Mouse (Mus musculus): ENCODE data around the gene Dgkg. TPM values are rescaled to one million over a fixed set of nuclear protein-coding genes. Genes with fewer than 3 reads are reported as not detected.

Gene Dgkg
- polyA plus RNA-seq, 1 experiment from 2014 or later: 0.51 TPM

DNA sequence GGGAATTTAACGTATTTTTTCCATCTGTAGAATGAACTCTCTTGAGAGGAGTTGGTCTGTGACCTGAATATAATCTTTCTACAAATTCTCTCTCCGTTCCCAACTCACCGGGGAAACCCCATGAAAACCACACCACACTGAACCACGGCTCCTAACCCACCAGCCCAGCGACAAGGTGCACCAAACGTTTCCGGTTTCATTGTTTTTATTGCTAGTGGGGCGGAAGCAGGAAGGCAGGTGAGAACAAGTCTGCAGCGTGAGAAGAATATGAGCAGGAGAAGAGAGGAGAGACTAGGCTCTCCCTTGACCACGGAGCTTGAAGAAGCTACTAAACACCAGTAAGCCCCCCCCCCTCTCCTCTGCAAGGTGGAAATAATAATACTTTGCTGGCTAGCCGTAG, 190.6 kb downstream of the Dgkg start:
- WGBS: 50% methylated on average over 11 of the region's 11 CpGs
- no peaks in the 10 kb centered on the region for H3K9me3 ChIP-seq (ENCODE audit: control insufficient read depth, low read length)
- H3K27ac ChIP-seq (ENCODE audit: low read depth, low read length): no peak overlapping the region
- no peak for ATAC-seq (ENCODE audit: low FRiP score, low TSS enrichment)
- no peaks in the 10 kb centered on the region for H3K36me3 ChIP-seq (ENCODE audit: control insufficient read depth, insufficient read depth, low read length)
- no peaks in the 10 kb centered on the region for H3K27me3 ChIP-seq (ENCODE audit: control insufficient read depth, insufficient read depth, low read length)
- H3K4me1 ChIP-seq (ENCODE audit: control insufficient read depth, insufficient read depth, low read length): no peaks in the 10 kb centered on the region
- H3K4me3 ChIP-seq (ENCODE audit: low read length): no peak overlapping the region
- no peak overlapping the region for H3K4me2 ChIP-seq (replicated peaks; ENCODE audit: low read depth, low read length)
- H3K9ac ChIP-seq (ENCODE audit: low read depth, low read length): no peak overlapping the region

- H3K9ac ChIP-seq (ENCODE audit: low read depth, low read length): no peak overlapping the region
- no peak overlapping the region for H3K27ac ChIP-seq (ENCODE audit: low read depth, low read length)
- H3K27me3 ChIP-seq (ENCODE audit: control insufficient read depth, insufficient read depth, low read length): no peaks in the 10 kb centered on the region
- ATAC-seq (ENCODE audit: low FRiP score, low TSS enrichment): no peak
- 85% methylated on average over 3 of the region's 3 CpGs for WGBS
- no peaks in the 10 kb centered on the region for H3K4me1 ChIP-seq (ENCODE audit: control insufficient read depth, insufficient read depth, low read length)
- no peak overlapping the region for H3K4me3 ChIP-seq (ENCODE audit: low read length)
- H3K36me3 ChIP-seq (ENCODE audit: control insufficient read depth, insufficient read depth, low read length): no peaks in the 10 kb centered on the region
- H3K9me3 ChIP-seq (ENCODE audit: control insufficient read depth, low read length): no peaks in the 10 kb centered on the region
- no peak overlapping the region for H3K4me2 ChIP-seq (replicated peaks; ENCODE audit: low read depth, low read length)
Measured at GRCm38 (mm10) chr16:22462220-22462619, 194.8 kb downstream of the Dgkg start.

GRCm38 (mm10) chr16:22461728-22462127, 195.3 kb downstream of the Dgkg start:
- no peaks in the 10 kb centered on the region for H3K9me3 ChIP-seq (ENCODE audit: control insufficient read depth, low read length)
- no peak overlapping the region for H3K4me2 ChIP-seq (replicated peaks; ENCODE audit: low read depth, low read length)
- 73% methylated on average over 6 of the region's 6 CpGs for WGBS
- no peak for ATAC-seq (ENCODE audit: low FRiP score, low TSS enrichment)
- H3K36me3 ChIP-seq (ENCODE audit: control insufficient read depth, insufficient read depth, low read length): no peaks in the 10 kb centered on the region
- H3K4me3 ChIP-seq (ENCODE audit: low read length): no peak overlapping the region
- H3K27ac ChIP-seq (ENCODE audit: low read depth, low read length): no peak overlapping the region
- no peaks in the 10 kb centered on the region for H3K27me3 ChIP-seq (ENCODE audit: control insufficient read depth, insufficient read depth, low read length)
- no peak overlapping the region for H3K9ac ChIP-seq (ENCODE audit: low read depth, low read length)
- no peaks in the 10 kb centered on the region for H3K4me1 ChIP-seq (ENCODE audit: control insufficient read depth, insufficient read depth, low read length)

- no peak for ATAC-seq (ENCODE audit: low FRiP score, low TSS enrichment)
- no peaks in the 10 kb centered on the region for H3K9me3 ChIP-seq (ENCODE audit: control insufficient read depth, low read length)
Measured at GRCm38 (mm10) chr16:22460960-22461359, 196.1 kb downstream of the Dgkg start.

GRCm38 (mm10) chr16:22452082-22452481, 204.9 kb downstream of the Dgkg start:
- WGBS: 85% methylated on average over 9 of the region's 9 CpGs
- Histone ChIP-seq H3K36me3 (ENCODE audit: control insufficient read depth, insufficient read depth, low read length) (no peaks in the 10 kb centered on the region), H3K9ac (ENCODE audit: low read depth, low read length) (no peak overlapping the region), H3K4me2 (replicated peaks; ENCODE audit: low read depth, low read length) (no peak overlapping the region), H3K27me3 (ENCODE audit: control insufficient read depth, insufficient read depth, low read length) (no peaks in the 10 kb centered on the region), H3K9me3 (ENCODE audit: control insufficient read depth, low read length) (no peaks in the 10 kb centered on the region), H3K4me1 (ENCODE audit: control insufficient read depth, insufficient read depth, low read length) (no peaks in the 10 kb centered on the region), H3K27ac (ENCODE audit: low read depth, low read length) (no peak overlapping the region), H3K4me3 (ENCODE audit: low read length) (no peak overlapping the region)
- ATAC-seq (ENCODE audit: low FRiP score, low TSS enrichment): no peak

More at GRCm38 (mm10) chr16:22460960-22461359, 196.1 kb downstream of the Dgkg start:
- no peak overlapping the region for H3K4me3 ChIP-seq (ENCODE audit: low read length)
- H3K27ac ChIP-seq (ENCODE audit: low read depth, low read length): no peak overlapping the region
- H3K36me3 ChIP-seq (ENCODE audit: control insufficient read depth, insufficient read depth, low read length): no peaks in the 10 kb centered on the region
- H3K4me1 ChIP-seq (ENCODE audit: control insufficient read depth, insufficient read depth, low read length): no peaks in the 10 kb centered on the region
- WGBS: 75% methylated on average over 1 of the region's 1 CpGs
- no peak overlapping the region for H3K4me2 ChIP-seq (replicated peaks; ENCODE audit: low read depth, low read length)
- H3K27me3 ChIP-seq (ENCODE audit: control insufficient read depth, insufficient read depth, low read length): no peaks in the 10 kb centered on the region
- no peak overlapping the region for H3K9ac ChIP-seq (ENCODE audit: low read depth, low read length)

DNA sequence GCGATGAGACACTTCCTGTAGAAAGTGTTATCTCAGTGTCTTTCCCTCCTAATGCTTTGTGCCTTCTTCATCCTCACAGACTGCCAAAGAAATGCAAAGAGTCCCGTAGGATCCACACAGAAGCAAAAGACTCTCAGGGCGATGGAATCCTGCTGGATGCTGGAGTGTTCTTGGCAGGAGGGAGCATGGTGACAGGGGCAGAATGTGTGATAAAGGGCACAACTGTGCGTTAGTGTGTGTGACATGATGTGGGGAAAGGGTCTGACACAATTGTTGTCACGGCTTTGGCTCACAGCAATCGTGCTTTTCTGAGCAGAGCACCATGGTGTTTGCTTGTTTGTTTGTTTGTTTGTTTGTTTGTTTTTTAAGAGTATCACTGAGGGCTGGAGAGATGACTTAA, 208.9 kb downstream of the Dgkg start:
- Histone ChIP-seq H3K4me3 (ENCODE audit: low read length) (no peak overlapping the region), H3K4me2 (replicated peaks; ENCODE audit: low read depth, low read length) (no peak overlapping the region), H3K9me3 (ENCODE audit: control insufficient read depth, low read length) (no peaks in the 10 kb centered on the region), H3K36me3 (ENCODE audit: control insufficient read depth, insufficient read depth, low read length) (no peaks in the 10 kb centered on the region), H3K27me3 (ENCODE audit: control insufficient read depth, insufficient read depth, low read length) (no peaks in the 10 kb centered on the region), H3K4me1 (ENCODE audit: control insufficient read depth, insufficient read depth, low read length) (no peaks in the 10 kb centered on the region), H3K9ac (ENCODE audit: low read depth, low read length) (no peak overlapping the region), H3K27ac (ENCODE audit: low read depth, low read length) (no peak overlapping the region)
- no peak for ATAC-seq (ENCODE audit: low FRiP score, low TSS enrichment)
- WGBS: 85% methylated on average over 6 of the region's 6 CpGs

DNA sequence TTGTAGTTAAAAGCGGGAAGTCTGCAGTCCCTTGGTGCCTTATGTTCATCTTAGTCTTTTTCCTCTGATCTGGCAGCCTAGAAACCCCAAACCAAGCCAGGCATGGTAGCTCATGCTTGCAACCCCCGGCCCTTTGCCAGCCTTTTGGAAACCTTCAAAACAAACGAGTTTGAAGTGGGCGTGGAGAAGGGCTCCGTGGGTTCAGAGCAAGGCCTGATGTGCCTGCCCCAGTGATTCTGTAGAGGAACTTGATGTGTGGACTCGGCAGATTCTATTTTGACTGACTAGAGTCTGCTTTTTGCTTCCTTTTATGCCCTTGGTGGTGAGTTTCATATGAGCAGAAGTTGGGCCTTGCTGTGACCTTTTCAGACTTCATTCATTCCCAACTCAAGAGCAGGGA, 212.2 kb downstream of the Dgkg start:
- ATAC-seq (ENCODE audit: low FRiP score, low TSS enrichment): no peak
- no peak overlapping the region for H3K4me3 ChIP-seq (ENCODE audit: low read length)
- no peaks in the 10 kb centered on the region for H3K4me1 ChIP-seq (ENCODE audit: control insufficient read depth, insufficient read depth, low read length)
- H3K27ac ChIP-seq (ENCODE audit: low read depth, low read length): no peak overlapping the region
- no peak overlapping the region for H3K4me2 ChIP-seq (replicated peaks; ENCODE audit: low read depth, low read length)
- no peaks in the 10 kb centered on the region for H3K36me3 ChIP-seq (ENCODE audit: control insufficient read depth, insufficient read depth, low read length)
- no peak overlapping the region for H3K9ac ChIP-seq (ENCODE audit: low read depth, low read length)
- WGBS: 61% methylated on average over 6 of the region's 6 CpGs
- H3K27me3 ChIP-seq (ENCODE audit: control insufficient read depth, insufficient read depth, low read length): no peaks in the 10 kb centered on the region
- no peaks in the 10 kb centered on the region for H3K9me3 ChIP-seq (ENCODE audit: control insufficient read depth, low read length)

- Histone ChIP-seq H3K9ac (ENCODE audit: low read depth, low read length) (no peak overlapping the region), H3K27me3 (ENCODE audit: control insufficient read depth, insufficient read depth, low read length) (no peaks in the 10 kb centered on the region), H3K27ac (ENCODE audit: low read depth, low read length) (no peak overlapping the region), H3K4me1 (ENCODE audit: control insufficient read depth, insufficient read depth, low read length) (no peaks in the 10 kb centered on the region), H3K4me3 (ENCODE audit: low read length) (no peak overlapping the region), H3K9me3 (ENCODE audit: control insufficient read depth, low read length) (no peaks in the 10 kb centered on the region), H3K36me3 (ENCODE audit: control insufficient read depth, insufficient read depth, low read length) (no peaks in the 10 kb centered on the region), H3K4me2 (replicated peaks; ENCODE audit: low read depth, low read length) (no peak overlapping the region)
- 72% methylated on average over 7 of the region's 7 CpGs for WGBS
- no peak for ATAC-seq (ENCODE audit: low FRiP score, low TSS enrichment)
Measured at GRCm38 (mm10) chr16:22442202-22442601, 214.8 kb downstream of the Dgkg start.

- no peak overlapping the region for H3K9ac ChIP-seq (ENCODE audit: low read depth, low read length)
- ATAC-seq (ENCODE audit: low FRiP score, low TSS enrichment): no peak
- H3K9me3 ChIP-seq (ENCODE audit: control insufficient read depth, low read length): no peaks in the 10 kb centered on the region
- H3K4me3 ChIP-seq (ENCODE audit: low read length): no peak overlapping the region
- no peaks in the 10 kb centered on the region for H3K27me3 ChIP-seq (ENCODE audit: control insufficient read depth, insufficient read depth, low read length)
- no peak overlapping the region; the same call in 1 of the 2 replicates for H3K27ac ChIP-seq (ENCODE audit: low read depth, low read length)
- H3K4me1 ChIP-seq (ENCODE audit: control insufficient read depth, insufficient read depth, low read length): no peaks in the 10 kb centered on the region
- 64% methylated on average over 4 of the region's 4 CpGs for WGBS
- no peaks in the 10 kb centered on the region for H3K36me3 ChIP-seq (ENCODE audit: control insufficient read depth, insufficient read depth, low read length)
- no peak overlapping the region for H3K4me2 ChIP-seq (replicated peaks; ENCODE audit: low read depth, low read length)
Measured at GRCm38 (mm10) chr16:22441317-22441716, 215.7 kb downstream of the Dgkg start.

Data from kidney, embryonic 14.5 days (tissue).